Mouse (Mus musculus): ENCODE results near the gene Nfatc4. TPM values are rescaled to one million over a fixed set of nuclear protein-coding genes. Genes with fewer than 3 reads are reported as not detected.

The Nfatc4 gene
- total RNA-seq, 2 experiments from 2014 or later = 3.5 to 4.0 TPM

- DNase-seq (ENCODE audit: low spot score in 2 of 2) = no peak
Observed at GRCm38 (mm10) chr14:55820576-55820975, 2.4 kb upstream of the Nfatc4 start.

- DNase-seq (ENCODE audit: low spot score in 2 of 2) = peak; percentile 60 to 65
Observed at GRCm38 (mm10) chr14:55822435-55822990, 431 bp upstream of the Nfatc4 start.

- DNase-seq (ENCODE audit: low spot score in 2 of 2) = no peak
Observed at GRCm38 (mm10) chr14:55824001-55824480, 1.1 kb downstream of the Nfatc4 start.

GRCm38 (mm10) chr14:55824481-55825215, 1.7 kb downstream of the Nfatc4 start:
- DNase-seq (ENCODE audit: low spot score in 2 of 2) = no peak

- peak; percentile 15 to 32 for DNase-seq (ENCODE audit: low spot score in 2 of 2)
Observed at GRCm38 (mm10) chr14:55825216-55826051, 2.5 kb downstream of the Nfatc4 start.

GRCm38 (mm10) chr14:55826142-55826541, 3.2 kb downstream of the Nfatc4 start:
- no peak for DNase-seq (ENCODE audit: low spot score in 2 of 2)

- no peak for DNase-seq (ENCODE audit: low spot score in 2 of 2)
Observed at GRCm38 (mm10) chr14:55826551-55827340, 3.8 kb downstream of the Nfatc4 start.

GRCm38 (mm10) chr14:55828716-55829263, 5.8 kb downstream of the Nfatc4 start:
- DNase-seq (ENCODE audit: low spot score in 2 of 2) = no peak

- DNase-seq (ENCODE audit: low spot score in 2 of 2) = no peak
Observed at GRCm38 (mm10) chr14:55829854-55830253, 6.9 kb downstream of the Nfatc4 start.

GRCm38 (mm10) chr14:55830331-55830730, 7.4 kb downstream of the Nfatc4 start:
- no peak for DNase-seq (ENCODE audit: low spot score in 2 of 2)

GRCm38 (mm10) chr14:55833126-55833525, 10.2 kb downstream of the Nfatc4 start:
- no peak for DNase-seq (ENCODE audit: low spot score in 2 of 2)

GRCm38 (mm10) chr14:55834808-55835533, 12.0 kb downstream of the Nfatc4 start:
- no peak for DNase-seq (ENCODE audit: low spot score in 2 of 2)

GRCm38 (mm10) chr14:55838312-55838711, 15.4 kb downstream of the Nfatc4 start:
- no peak for DNase-seq (ENCODE audit: low spot score in 2 of 2)

GRCm38 (mm10) chr14:55838740-55839139, 15.8 kb downstream of the Nfatc4 start:
- DNase-seq (ENCODE audit: low spot score in 2 of 2) = no peak

- no peak for DNase-seq (ENCODE audit: low spot score in 2 of 2)
Observed at GRCm38 (mm10) chr14:55840853-55841366, 18.0 kb downstream of the Nfatc4 start.

GRCm38 (mm10) chr14:55842794-55843193, 19.9 kb downstream of the Nfatc4 start:
- DNase-seq (ENCODE audit: low spot score in 2 of 2) = no peak

GRCm38 (mm10) chr14:55845506-55846294, 22.8 kb downstream of the Nfatc4 start:
- DNase-seq (ENCODE audit: low spot score in 2 of 2) = no peak

- no peak for DNase-seq (ENCODE audit: low spot score in 2 of 2)
Observed at GRCm38 (mm10) chr14:55850885-55851284, 27.9 kb downstream of the Nfatc4 start.

Measured in layer of hippocampus, postnatal 14 days (tissue).